Mouse (Mus musculus): ENCODE data around the gene Gprc5a.

DNA sequence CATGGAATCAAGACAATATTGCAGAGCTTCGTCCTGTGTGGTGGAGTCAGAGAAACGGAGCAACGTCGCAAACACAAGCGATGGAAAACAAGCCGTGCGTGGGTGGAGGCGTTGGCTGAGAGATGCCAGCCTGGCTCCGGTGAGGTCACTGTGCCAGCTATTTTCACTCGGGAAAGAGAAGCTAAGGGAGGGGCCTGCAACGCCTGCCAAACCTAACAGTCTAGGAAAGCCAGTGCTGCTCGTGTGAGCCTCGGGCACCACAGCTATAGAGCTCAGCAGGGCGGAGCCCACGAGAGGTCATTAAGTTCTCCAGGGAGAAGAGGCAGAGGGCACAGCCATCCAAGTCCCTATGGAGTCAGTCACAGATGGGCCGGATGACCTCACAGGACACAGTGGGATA lies 16.5 kb upstream of the Gprc5a start:
- TF ChIP-seq POLR2A (IDR thresholded peaks at IDR 0.05; ENCODE audit: borderline replicate concordance, extremely low read depth, insufficient read depth, insufficient read length, poor library complexity, severe bottlenecking) (no peak), CTCF (IDR thresholded peaks at IDR 0.05; ENCODE audit: borderline replicate concordance, extremely low read depth, insufficient read depth, insufficient read length) (no peak)
